ENCODE assay signal across 10 mouse cellular contexts in genomic region chr7:143463865-143464415, GRCm38 (mm10). TPM values are rescaled to one million over a fixed set of nuclear protein-coding genes. Genes with fewer than 3 reads are reported as not detected.
DNase-seq lines count a peak whose midpoint lies in the region; ATAC-seq and TF ChIP-seq lines count a peak whose summit lies in the region.
"Had no signal": no experiment of that assay in that cellular context is flagged by ENCODE, and none has a peak within 500 bp of the region (broad histone marks: within the 10 kb centered on the region; RNA-seq: fewer than 3 reads in every experiment).

No protein-coding gene starts in this region.

- peaks cover 17% of the 10 kb centered on the region for H3K27me3 ChIP-seq in spleen, adult 2 months (ENCODE audit: control insufficient read depth, insufficient read depth, low read length)
- H3K27me3 ChIP-seq: Patski had no signal

- 22% methylated on average over 11 of the region's 11 CpGs for WGBS in spleen, adult 2 months

- no peak for ATAC-seq in cerebellum, adult (ENCODE audit: insufficient number of reproducible peaks, low FRiP score, low TSS enrichment)
- ATAC-seq in erythroid progenitor cell, adult 5-6 weeks (replicated peaks; ENCODE audit: low FRiP score, poor library complexity, severe bottlenecking), result 0 out of 2 replicates have a peak, but pooled peaks have one; percentile 32
- peak; percentile 38 for ATAC-seq in megakaryocyte progenitor cell, adult 5-6 weeks (replicated peaks; ENCODE audit: poor library complexity)
- ATAC-seq: Patski had no signal

- peak; percentile 95 for TF ChIP-seq CTCF in left cerebral cortex, adult 2 months (IDR thresholded peaks at IDR 0.05)
- peak; percentile 86 for TF ChIP-seq CTCF in spleen, adult 2 months (IDR thresholded peaks at IDR 0.05; ENCODE audit: extremely low read depth, insufficient read depth, insufficient read length, insufficient replicate concordance)

- no peak for TF ChIP-seq POLR2A in spleen, adult 2 months (IDR thresholded peaks at IDR 0.05; ENCODE audit: low read depth, low read length)

- H3K27ac ChIP-seq in left cerebral cortex, adult 2 months, result no peak overlapping the region
- H3K27ac ChIP-seq in spleen, adult 2 months (ENCODE audit: insufficient read depth, low read length), result no peak overlapping the region
- H3K27ac ChIP-seq: neural tube, embryonic 12.5 days had no signal

- H3K4me1 ChIP-seq in spleen, adult 2 months (ENCODE audit: control insufficient read depth, insufficient read depth, insufficient read length), result peaks cover 11% of the 10 kb centered on the region; the same call in 1 of the 2 replicates

- no peak overlapping the region for H3K4me3 ChIP-seq in left cerebral cortex, adult 2 months
- no peak overlapping the region for H3K4me3 ChIP-seq in spleen, adult 2 months (ENCODE audit: extremely low read depth, insufficient read depth, insufficient read length)

- intact Hi-C loops in left cerebral cortex, adult 2 months (cut with DNase I), result loop anchor here (5.0 to 10.0 kb wide), 3 partner anchors 162 to 569 kb away; partner anchors contain the start of gene Tspan32

- DNase-seq in cerebellum, adult 11 months, result peak; percentile 67
- DNase-seq in brain, adult 2 months (ENCODE audit: low read depth, low spot score), result peak; percentile 77
- DNase-seq in heart, postnatal 4 days, result peak; percentile 89
- peak; percentile 70 to 81 for DNase-seq in left cerebral cortex, adult 2 months (ENCODE audit: extremely low spot score in 1 of 2, low spot score in 2 of 2)
- DNase-seq in spleen, adult 2 months (ENCODE audit: low read depth in 1 of 2, low spot score in 2 of 2), result peak in 1 of 2 experiments; percentile 60

- H3K36me3 ChIP-seq in spleen, adult 2 months (ENCODE audit: control insufficient read depth, insufficient read depth, low read length), result no peaks in the 10 kb centered on the region
- H3K36me3 ChIP-seq: neural tube, embryonic 12.5 days had no signal

RNA-seq across cellular contexts. Expression of gene Cdkn1c, which starts 3.1 kb away (rescaled TPM):
- 14.8 TPM in 1 of 2 replicates, not detected in the other for total RNA-seq in erythroid progenitor cell, adult 5-6 weeks (2015; ENCODE audit: low replicate concordance)
- not detected in 2 replicates for total RNA-seq in erythroid progenitor cell, adult 5-6 weeks (2017; ENCODE audit: low replicate concordance)
- 10 to 100 TPM; 56.1 to 60.4 TPM for total RNA-seq in heart, postnatal 4 days (2021)
- 10 to 100 TPM; 10.3 to 10.7 TPM for total RNA-seq in left cerebral cortex, adult 2 months (2021)
- total RNA-seq in megakaryocyte progenitor cell, adult 5-6 weeks (2015), result 0.61 and 0.79 TPM in 2 replicates
- 0.41 and 0.58 TPM in 2 replicates for total RNA-seq in megakaryocyte progenitor cell, adult 5-6 weeks (2017)
- polyA plus RNA-seq in spleen, adult 2 months (2012; rRNA removed), result 2.2 and 2.5 TPM in 2 replicates

RNA-seq across cellular contexts. Expression of gene Slc22a18, which starts 9.6 kb away (rescaled TPM):
- not detected in 2 replicates for total RNA-seq in erythroid progenitor cell, adult 5-6 weeks (2015; ENCODE audit: low replicate concordance)
- total RNA-seq in erythroid progenitor cell, adult 5-6 weeks (2017; ENCODE audit: low replicate concordance), result not detected in 2 replicates
- total RNA-seq in heart, postnatal 4 days (2021), result under 1 TPM; 0.45 to 0.55 TPM
- total RNA-seq in left cerebral cortex, adult 2 months (2021), result under 1 TPM; 0.58 to 0.81 TPM
- total RNA-seq in megakaryocyte progenitor cell, adult 5-6 weeks (2015), result 0.12 and 1.5 TPM in 2 replicates
- 0.64 TPM in 1 of 2 replicates, not detected in the other for total RNA-seq in megakaryocyte progenitor cell, adult 5-6 weeks (2017)
- polyA plus RNA-seq in spleen, adult 2 months (2012; rRNA removed), result 1.7 and 2.2 TPM in 2 replicates

RNA-seq across cellular contexts. Expression of gene Phlda2, which starts 39.0 kb away (rescaled TPM):
- not detected in 2 replicates for total RNA-seq in erythroid progenitor cell, adult 5-6 weeks (2015; ENCODE audit: low replicate concordance)
- not detected in 2 replicates for total RNA-seq in erythroid progenitor cell, adult 5-6 weeks (2017; ENCODE audit: low replicate concordance)
- total RNA-seq in heart, postnatal 4 days (2021), result not detected
- total RNA-seq in left cerebral cortex, adult 2 months (2021), result not detected
- 0.81 and 2.2 TPM in 2 replicates for total RNA-seq in megakaryocyte progenitor cell, adult 5-6 weeks (2015)
- not detected in 2 replicates for total RNA-seq in megakaryocyte progenitor cell, adult 5-6 weeks (2017)
- 0.37 and 1.2 TPM in 2 replicates for polyA plus RNA-seq in spleen, adult 2 months (2012; rRNA removed)
- polyA plus RNA-seq: Patski had no signal
